Mouse (Mus musculus): ENCODE results near the gene Loxl3. TPM values are rescaled to one million over a fixed set of nuclear protein-coding genes. Genes with fewer than 3 reads are reported as not detected.

Gene Loxl3
- polyA plus RNA-seq, 1 experiment, result 0.63 TPM

DNA sequence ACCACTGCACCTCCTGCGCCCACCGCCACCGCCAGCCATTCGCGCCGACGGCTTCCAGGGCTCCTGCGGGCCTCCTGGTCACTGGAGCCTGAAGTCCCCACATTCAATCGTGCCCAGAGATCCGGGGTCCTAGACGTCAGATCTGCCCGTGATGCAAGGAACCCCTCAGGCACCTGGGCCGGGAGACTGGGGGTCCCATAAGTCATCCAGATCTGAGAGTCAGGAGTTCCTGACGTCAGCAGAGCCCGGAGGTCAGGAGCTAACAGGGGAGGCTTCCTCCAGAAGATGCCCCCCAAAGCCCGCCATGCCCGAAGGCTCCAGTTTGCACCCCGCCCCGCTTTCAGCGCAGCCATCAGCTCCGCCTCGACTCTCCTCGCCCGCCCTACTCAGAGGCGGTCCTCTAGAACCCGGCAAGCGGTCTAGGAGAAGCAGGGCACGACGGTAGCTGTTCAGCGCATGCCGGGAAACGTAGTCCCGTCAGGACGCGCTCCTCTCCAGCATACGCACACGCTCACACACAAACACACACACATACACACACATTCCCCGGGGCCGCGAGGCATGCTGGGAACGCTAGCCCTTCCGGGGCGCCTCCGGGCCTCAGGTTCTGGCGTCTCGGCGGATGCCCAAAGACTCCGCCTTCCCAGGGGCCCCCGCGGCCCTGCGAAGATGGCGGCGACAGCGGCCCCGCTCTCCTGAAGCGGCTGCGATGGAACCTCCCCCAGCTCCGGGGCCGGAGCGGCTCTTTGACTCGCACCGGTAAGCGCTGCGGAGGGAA is 20.3 kb downstream of the Loxl3 start, which contains the start of gene Aup1:
TSS of gene Aup1 (plus strand) at position 448 of the 778 bp plus-strand sequence.
- peak within 1 kb of the TSS; percentile 63 for H3K27ac ChIP-seq (replicated peaks; ENCODE audit: low read depth, low read length)
- peaks cover 6% of the 10 kb centered on the region for H3K4me1 ChIP-seq (ENCODE audit: control insufficient read depth, insufficient read depth, insufficient read length, low read length)
- peak within 1 kb of the TSS; percentile 82 for H3K4me3 ChIP-seq (ENCODE audit: insufficient read depth, low read depth, low read length)

DNA sequence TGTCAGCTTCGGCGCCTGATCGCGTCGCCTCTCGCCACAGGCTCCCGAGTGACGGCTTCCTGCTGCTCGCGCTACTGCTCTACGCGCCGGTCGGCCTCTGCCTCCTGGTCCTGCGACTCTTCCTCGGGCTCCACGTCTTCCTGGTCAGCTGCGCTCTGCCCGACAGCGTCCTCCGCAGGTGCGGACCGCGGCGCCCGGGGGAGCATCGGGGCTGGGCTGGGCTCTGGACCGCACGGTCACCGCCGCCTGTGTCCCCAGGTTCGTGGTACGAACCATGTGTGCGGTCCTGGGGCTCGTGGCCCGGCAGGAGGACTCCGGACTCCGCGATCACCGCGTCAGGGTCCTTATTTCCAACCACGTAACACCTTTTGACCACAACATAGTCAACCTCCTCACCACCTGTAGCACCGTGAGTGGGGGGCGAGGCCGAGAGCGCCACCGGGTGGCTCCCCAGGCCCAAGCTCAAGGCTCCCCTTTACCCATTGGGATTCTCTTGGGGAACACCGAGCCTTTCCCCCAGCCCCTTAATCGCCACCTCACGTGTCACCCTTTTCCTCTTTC is 21.0 kb downstream of the Loxl3 start, which contains the start of gene Htra2:
TSS of gene Htra2 (minus strand) at position 403 of the 561 bp plus-strand sequence.
- peak within 1 kb of the TSS; percentile 63 for H3K27ac ChIP-seq (replicated peaks; ENCODE audit: low read depth, low read length)
- H3K4me3 ChIP-seq (ENCODE audit: insufficient read depth, low read depth, low read length), result peak within 1 kb of the TSS; percentile 82
- H3K4me1 ChIP-seq (ENCODE audit: control insufficient read depth, insufficient read depth, insufficient read length, low read length), result peaks cover 6% of the 10 kb centered on the region

DNA sequence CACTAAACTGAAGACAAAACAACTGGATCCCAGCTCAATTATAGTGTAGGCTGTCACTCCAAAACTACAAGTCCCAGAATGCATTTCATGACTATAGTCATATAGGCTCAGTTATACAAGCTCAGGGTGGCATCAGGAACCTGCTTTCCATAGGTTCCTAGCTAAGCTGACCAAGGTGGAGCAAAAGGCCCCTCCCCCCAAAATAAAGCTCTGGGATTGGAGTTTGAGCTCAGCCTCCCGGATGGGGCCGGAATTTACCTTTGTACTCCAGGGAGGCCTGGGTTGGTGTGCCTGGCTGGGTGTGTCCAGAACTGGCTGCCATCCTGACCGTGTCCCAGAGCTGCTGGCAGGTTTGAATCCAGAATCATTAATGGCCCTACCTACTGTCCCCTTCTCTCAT is 23.8 kb downstream of the Loxl3 start, which contains the start of gene Dqx1:
TSS of gene Dqx1 (plus strand) at position 55 of the 400 bp plus-strand sequence.
- Histone ChIP-seq H3K4me1 (ENCODE audit: control insufficient read depth, insufficient read depth, insufficient read length, low read length) (peaks cover 6% of the 10 kb centered on the region), H3K27ac (replicated peaks; ENCODE audit: low read depth, low read length) (no peak within 1 kb of the TSS), H3K4me3 (ENCODE audit: insufficient read depth, low read depth, low read length) (no peak within 1 kb of the TSS)

DNA sequence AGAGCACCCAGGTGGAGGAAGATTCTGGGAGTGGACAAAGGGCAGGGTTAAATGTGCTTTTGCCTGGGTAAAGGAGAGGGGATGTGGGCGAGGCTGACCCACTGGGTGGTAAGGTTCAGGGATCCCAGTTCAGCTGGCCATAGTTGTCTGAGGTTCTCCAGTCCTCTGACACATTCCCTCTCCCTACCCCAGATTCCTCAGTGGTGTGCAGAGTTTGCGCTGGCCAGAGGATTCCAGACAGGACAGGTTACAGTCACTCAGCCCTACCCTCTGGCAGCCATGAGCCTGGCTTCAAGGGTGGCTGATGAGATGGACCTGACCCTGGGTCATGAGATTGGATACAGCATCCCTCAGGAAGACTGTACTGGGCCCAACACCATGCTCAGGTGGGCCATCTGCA is 24.8 kb downstream of the Loxl3 start:
- Histone ChIP-seq H3K4me1 (ENCODE audit: control insufficient read depth, insufficient read depth, insufficient read length, low read length) (peaks cover 3% of the 10 kb centered on the region), H3K27ac (replicated peaks; ENCODE audit: low read depth, low read length) (no peak overlapping the region), H3K4me3 (ENCODE audit: insufficient read depth, low read depth, low read length) (no peak overlapping the region)

DNA sequence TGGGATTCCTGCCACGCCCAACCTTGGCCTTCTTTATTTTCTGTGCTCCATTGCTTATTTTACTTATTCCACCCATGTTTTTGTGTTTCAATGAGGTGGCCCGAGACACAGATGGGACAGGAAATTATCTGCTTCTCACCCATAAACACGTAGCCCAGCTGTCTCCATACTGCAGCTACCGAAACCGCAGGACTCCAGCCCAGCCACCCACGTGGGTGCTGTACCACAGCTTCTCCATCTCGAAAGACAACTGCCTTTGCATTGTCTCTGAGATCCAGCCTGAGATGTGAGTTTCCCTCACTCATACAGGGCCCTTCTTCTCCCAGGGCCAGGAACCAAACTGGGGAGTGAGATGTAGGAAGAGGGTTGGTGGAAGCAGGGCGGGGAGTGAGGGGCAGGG is 32.0 kb downstream of the Loxl3 start:
- no peaks in the 10 kb centered on the region; the same call in 1 of the 2 replicates for H3K4me1 ChIP-seq (ENCODE audit: control insufficient read depth, insufficient read depth, insufficient read length, low read length)
- H3K27ac ChIP-seq (replicated peaks; ENCODE audit: low read depth, low read length), result no peak overlapping the region
- no peak overlapping the region for H3K4me3 ChIP-seq (ENCODE audit: insufficient read depth, low read depth, low read length)

DNA sequence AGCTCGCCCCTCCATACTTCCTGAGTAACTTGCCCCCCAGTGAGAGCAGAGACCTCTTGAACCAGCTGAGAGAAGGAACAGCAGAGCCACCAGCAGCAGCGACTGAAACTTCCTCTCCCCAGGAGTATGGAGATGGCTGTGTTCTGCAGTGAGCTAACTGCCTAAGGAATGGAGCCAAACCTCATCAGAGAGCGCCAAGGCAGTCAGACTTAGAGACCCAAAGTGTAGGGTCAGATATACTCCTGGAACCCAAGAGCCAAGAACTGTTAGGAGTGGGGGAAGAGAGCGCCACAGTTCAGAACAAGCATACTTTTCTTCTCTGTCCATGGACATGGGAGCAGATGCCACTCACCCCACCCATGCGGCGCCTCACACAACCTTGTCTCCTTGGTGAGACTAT is 32.5 kb downstream of the Loxl3 start:
- no peak overlapping the region for H3K27ac ChIP-seq (replicated peaks; ENCODE audit: low read depth, low read length)
- H3K4me3 ChIP-seq (ENCODE audit: insufficient read depth, low read depth, low read length), result no peak overlapping the region
- H3K4me1 ChIP-seq (ENCODE audit: control insufficient read depth, insufficient read depth, insufficient read length, low read length), result no peaks in the 10 kb centered on the region; the same call in 1 of the 2 replicates

DNA sequence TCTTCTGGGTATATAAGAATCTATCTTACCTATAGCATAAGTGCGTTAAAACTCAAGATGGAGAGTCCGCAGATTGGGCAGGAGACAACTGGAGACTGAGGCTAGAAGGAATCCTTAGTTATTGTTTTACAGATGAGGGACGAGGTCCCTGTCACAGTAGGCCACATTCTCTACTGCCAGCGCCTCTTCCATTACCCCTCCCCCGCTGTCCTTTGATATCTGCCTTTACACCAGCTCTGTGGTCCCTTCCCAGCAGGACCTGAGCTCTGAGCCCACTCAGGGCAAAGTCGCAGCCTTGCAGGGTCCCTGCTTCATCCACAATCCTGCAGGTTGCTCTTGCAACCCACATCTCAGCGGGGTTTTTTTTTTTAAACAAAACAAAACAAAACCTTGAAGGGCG is 34.2 kb downstream of the Loxl3 start:
- Histone ChIP-seq H3K27ac (replicated peaks; ENCODE audit: low read depth, low read length) (no peak overlapping the region), H3K4me1 (ENCODE audit: control insufficient read depth, insufficient read depth, insufficient read length, low read length) (no peaks in the 10 kb centered on the region; the same call in 1 of the 2 replicates), H3K4me3 (ENCODE audit: insufficient read depth, low read depth, low read length) (no peak overlapping the region)

DNA sequence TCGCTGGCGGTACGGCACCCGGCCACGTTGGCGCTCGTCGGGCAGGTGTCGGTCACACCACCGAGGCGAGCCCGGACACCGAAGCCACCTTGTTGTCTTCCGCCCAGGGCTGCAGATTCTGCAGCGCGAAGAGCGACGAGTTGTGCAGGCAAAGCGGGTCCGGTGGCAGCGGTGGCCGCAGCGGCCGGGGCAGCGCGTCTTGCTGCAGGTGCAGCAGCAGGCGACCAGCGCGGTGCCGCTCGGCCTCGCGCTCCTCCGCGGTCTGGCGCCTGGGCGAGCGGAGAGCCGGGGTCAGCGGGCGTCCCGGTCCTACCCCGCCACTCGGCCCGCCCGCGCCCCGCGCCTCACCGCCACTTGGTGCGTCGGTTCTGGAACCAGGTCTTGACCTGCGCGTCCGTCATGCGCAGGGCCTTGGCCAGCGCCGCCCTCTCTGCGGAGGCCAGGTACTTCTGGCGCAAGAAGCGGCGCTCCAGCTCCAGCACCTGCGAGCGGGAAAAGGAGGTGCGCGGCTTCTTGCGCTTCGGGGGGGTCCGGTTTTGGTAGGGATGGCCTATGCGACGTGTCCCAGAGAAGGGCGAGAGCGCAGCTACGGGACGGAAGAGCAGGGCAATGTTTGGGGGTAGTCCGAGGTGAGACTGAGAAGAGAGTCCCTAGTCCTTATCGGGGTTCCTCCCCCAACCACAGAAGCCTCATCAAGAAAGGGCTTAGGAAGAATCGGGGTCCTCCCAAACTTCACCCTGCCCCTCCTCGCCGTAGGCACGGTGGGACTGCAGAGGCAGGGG is 34.9 kb downstream of the Loxl3 start:
- Histone ChIP-seq H3K27ac (replicated peaks; ENCODE audit: low read depth, low read length) (no peak overlapping the region), H3K4me1 (ENCODE audit: control insufficient read depth, insufficient read depth, insufficient read length, low read length) (no peaks in the 10 kb centered on the region; the same call in 1 of the 2 replicates), H3K4me3 (ENCODE audit: insufficient read depth, low read depth, low read length) (peak overlapping the region; percentile 28)

DNA sequence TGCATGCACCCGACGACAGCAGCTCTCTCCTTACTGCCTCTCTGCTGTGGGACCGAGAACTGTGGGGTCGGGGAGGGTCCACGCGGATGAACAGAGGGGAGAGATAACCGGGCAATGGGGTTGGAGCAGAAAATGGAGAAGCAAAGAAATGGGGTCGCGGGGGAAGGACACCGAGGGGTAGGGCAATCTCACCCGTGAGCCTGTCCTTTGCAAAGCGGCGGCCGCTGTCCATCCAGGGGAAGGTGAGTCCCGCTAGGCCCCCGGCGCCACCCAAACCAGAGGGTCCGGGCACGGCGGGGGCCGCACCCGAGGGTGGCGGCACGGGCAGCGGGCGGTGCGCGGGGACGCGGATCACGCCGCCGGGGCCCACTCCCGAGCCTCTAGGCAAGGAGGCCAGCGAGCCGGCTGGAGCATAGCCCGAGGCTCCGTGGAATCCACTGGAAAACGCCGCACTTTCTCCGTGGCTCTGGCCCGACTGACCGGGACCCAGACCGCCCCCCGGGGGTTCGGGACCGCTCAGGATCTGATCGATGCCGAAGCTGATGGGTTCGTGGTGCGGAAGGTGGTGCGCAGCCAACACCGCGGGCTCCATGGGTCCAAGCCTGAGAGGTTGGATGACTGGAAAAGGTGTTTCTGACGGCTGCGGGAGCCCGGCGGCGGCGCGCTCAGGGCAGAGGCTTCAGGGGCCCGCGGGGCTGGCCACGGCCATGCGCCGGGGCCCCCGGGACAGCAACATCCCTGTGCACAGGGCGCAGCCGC is 35.7 kb downstream of the Loxl3 start:
- no peaks in the 10 kb centered on the region; the same call in 1 of the 2 replicates for H3K4me1 ChIP-seq (ENCODE audit: control insufficient read depth, insufficient read depth, insufficient read length, low read length)
- H3K27ac ChIP-seq (replicated peaks; ENCODE audit: low read depth, low read length), result no peak overlapping the region
- peak overlapping the region; percentile 28 for H3K4me3 ChIP-seq (ENCODE audit: insufficient read depth, low read depth, low read length)

DNA sequence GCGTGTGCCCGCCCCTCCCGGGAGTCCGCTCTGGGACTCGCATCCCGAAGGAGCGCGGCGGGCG is 36.1 kb downstream of the Loxl3 start, which contains the start of gene Tlx2:
TSS of gene Tlx2 (minus strand) at position 47 of the 64 bp plus-strand sequence.
- Histone ChIP-seq H3K4me3 (ENCODE audit: insufficient read depth, low read depth, low read length) (peak within 1 kb of the TSS; percentile 28), H3K27ac (replicated peaks; ENCODE audit: low read depth, low read length) (no peak within 1 kb of the TSS), H3K4me1 (ENCODE audit: control insufficient read depth, insufficient read depth, insufficient read length, low read length) (no peaks in the 10 kb centered on the region; the same call in 1 of the 2 replicates)

DNA sequence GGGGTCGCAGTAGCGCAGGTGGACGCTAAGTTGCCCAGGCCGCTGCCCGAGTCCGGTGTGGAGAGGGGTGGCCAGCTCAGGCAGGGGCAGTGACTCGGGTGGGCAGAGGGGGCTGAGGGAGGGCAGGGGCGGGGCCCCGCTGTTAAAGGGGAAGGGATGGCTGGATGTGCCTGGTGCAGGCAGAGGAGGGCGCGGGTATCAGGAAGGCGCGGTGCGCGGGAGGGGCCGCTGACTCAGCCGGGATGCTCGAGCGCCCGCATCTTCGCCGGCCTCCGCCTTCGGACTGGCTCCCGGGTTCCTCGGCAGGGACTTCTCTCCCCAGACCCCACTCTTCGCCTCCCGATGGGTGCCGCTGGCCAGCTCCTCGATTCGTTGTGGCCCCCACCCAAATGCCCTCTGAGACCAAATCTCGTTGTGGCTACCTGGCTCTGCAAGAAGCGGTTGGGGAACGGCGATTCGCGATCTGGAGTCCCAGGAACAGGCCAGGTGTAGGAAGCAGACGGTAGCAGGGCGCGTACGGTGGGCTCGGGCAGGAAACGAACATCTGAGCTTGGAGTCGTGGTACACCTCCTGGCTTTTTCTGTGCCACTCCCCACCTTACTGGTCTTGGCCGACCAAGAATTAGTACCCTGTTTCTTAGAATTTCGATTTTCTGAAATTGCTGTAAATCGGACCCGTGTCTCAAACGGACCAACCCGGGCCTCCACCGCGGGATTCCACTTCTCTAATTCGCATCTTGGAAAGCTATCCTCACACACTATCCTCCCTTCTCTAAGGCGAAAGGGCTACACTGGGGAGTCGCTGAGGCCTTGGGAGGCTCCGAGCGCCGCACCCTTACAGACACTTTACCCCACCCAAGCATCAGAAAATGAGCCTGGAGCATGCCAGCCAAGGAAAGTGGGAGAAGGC is 36.6 kb downstream of the Loxl3 start:
- no peaks in the 10 kb centered on the region; the same call in 1 of the 2 replicates for H3K4me1 ChIP-seq (ENCODE audit: control insufficient read depth, insufficient read depth, insufficient read length, low read length)
- H3K4me3 ChIP-seq (ENCODE audit: insufficient read depth, low read depth, low read length), result no peak overlapping the region
- no peak overlapping the region for H3K27ac ChIP-seq (replicated peaks; ENCODE audit: low read depth, low read length)

DNA sequence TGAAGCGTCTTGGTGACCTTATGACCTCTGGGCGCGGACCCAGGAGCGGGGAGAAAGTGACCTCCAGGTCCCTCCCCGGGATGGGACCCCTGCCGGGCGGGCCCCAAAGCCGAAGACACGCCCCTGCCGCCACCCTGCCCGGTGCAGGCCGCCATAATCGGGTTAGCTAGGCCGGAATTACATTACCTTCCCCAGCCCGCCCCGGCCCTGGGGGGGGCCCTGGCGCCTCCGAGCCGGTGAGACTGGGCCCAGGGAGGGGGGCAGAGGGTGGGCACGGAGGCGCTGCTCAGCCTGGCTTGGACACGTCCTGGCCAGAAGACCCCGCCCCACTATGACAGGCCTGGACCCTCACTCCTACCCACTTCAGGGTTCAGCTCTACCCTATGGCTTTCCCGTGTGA is 37.2 kb downstream of the Loxl3 start:
- no peak overlapping the region for H3K27ac ChIP-seq (replicated peaks; ENCODE audit: low read depth, low read length)
- no peak overlapping the region for H3K4me3 ChIP-seq (ENCODE audit: insufficient read depth, low read depth, low read length)
- no peaks in the 10 kb centered on the region; the same call in 1 of the 2 replicates for H3K4me1 ChIP-seq (ENCODE audit: control insufficient read depth, insufficient read depth, insufficient read length, low read length)

DNA sequence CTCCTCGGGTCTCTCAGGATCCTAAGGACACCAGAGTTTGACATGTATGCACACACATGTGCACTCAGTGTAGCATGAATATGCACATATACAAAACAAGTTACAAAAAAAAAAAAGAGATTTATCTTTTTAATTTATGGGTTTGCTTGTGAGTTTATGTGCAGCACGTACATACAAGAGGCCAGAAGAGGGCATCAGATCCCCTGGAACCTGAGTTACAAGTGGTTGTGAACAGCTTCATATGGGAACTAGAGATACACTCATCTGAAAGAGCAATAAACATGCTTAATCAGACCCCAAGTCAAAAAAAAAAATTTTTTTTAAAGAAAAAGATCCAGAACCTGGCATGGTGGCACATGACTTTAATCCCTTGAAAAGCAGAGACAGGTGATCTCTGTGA is 41.0 kb downstream of the Loxl3 start:
- Histone ChIP-seq H3K27ac (replicated peaks; ENCODE audit: low read depth, low read length) (no peak overlapping the region), H3K4me3 (ENCODE audit: insufficient read depth, low read depth, low read length) (no peak overlapping the region), H3K4me1 (ENCODE audit: control insufficient read depth, insufficient read depth, insufficient read length, low read length) (peaks cover 3% of the 10 kb centered on the region; the same call in 1 of the 2 replicates)

DNA sequence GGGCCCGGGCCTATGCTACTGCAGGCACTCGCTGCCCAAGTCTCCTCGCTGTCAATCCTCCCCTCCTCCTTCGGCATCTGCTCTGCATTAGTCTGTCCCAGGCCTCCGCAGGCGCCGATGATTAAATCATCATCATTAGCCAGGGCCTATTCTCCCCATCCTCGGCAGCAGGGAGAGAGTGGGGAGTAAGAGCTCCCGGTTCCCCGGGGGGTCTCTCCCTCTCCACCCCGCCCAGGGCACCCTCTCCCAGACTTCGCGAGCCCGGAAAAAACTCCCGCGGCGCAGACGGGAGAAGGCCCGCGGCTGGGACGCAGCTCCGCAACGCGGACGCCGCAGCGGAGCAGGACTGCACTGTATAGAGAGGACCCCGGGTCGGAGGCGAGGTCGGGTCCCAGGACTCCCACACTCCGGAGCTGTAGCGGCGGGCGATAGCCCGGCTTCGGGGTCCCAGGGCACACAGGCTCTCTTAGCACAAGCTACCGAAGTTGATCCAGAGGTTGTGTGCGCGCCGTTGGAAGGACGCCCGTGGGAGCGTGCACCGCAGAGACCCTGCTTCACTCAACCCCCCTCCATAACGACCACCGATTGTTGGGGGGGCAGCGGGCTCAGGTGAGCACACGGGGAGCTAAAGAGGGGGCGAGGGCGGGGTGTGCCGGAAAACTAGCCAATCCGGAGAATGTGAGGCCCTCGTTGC is 43.8 kb downstream of the Loxl3 start, which contains the start of gene Pcgf1:
TSS of gene Pcgf1 (plus strand) at position 240 of the 694 bp plus-strand sequence.
- Histone ChIP-seq H3K4me1 (ENCODE audit: control insufficient read depth, insufficient read depth, insufficient read length, low read length) (peaks cover 3% of the 10 kb centered on the region; the same call in 1 of the 2 replicates), H3K27ac (replicated peaks; ENCODE audit: low read depth, low read length) (peak within 1 kb of the TSS; percentile 98), H3K4me3 (ENCODE audit: insufficient read depth, low read depth, low read length) (peak within 1 kb of the TSS; percentile 90)
